Mouse (Mus musculus) limb, embryonic 11.5 days (tissue): Measurements from ENCODE around the gene Dock7. TPM values are rescaled to one million over a fixed set of nuclear protein-coding genes. Genes with fewer than 3 reads are reported as not detected.
A peak's percentile ranks its signal among the peaks of the same experiment; 100 is the strongest.

Experiments
- ATAC-seq: fragments of 200-750 bp; cut with Nextera tagmentation; 2 replicates; pipeline ENCODE4 v1.8.0; 2017; ENCODE audit warnings: low read depth; ENCODE audit not compliant: insufficient number of reproducible peaks, low FRiP score, low TSS enrichment
- DNase-seq: peaks from one replicate; pipeline ENCODE4 v3.0.0-alpha.2; 2015; ENCODE audit warnings: low spot score
- H3K27ac ChIP-seq: fragments of 300-500 bp; sonication (generic); replicated peaks from 2 replicates; pipeline ENCODE4 v1.5.1; 2014; ENCODE audit warnings: low read depth, mild to moderate bottlenecking, low read length
- H3K27me3 ChIP-seq: fragments of 300-500 bp; sonication (generic); 2 replicates; pipeline ENCODE4 v1.6.1; 2014; ENCODE audit warnings: mild to moderate bottlenecking, low read length, mixed read lengths; ENCODE audit not compliant: control insufficient read depth, insufficient read depth
- H3K36me3 ChIP-seq: fragments of 300-500 bp; sonication (generic); 2 replicates; pipeline ENCODE4 v1.6.1; 2014; ENCODE audit warnings: mild to moderate bottlenecking, low read length, moderate library complexity, mixed read lengths; ENCODE audit not compliant: control insufficient read depth, insufficient read depth
- H3K4me1 ChIP-seq: fragments of 300-500 bp; sonication (generic); 2 replicates; pipeline ENCODE4 v1.6.1; 2014; ENCODE audit warnings: low read length, mixed read lengths; ENCODE audit not compliant: control insufficient read depth, insufficient read depth
- H3K4me2 ChIP-seq: fragments of 300-500 bp; sonication (generic); 2 replicates; pipeline ENCODE4 v1.6.1; 2014; ENCODE audit warnings: low read depth, mild to moderate bottlenecking, moderate library complexity; ENCODE audit not compliant: severe bottlenecking
- H3K4me3 ChIP-seq: fragments of 300-500 bp; sonication (generic); 2 replicates; pipeline ENCODE4 v1.5.1; 2014; ENCODE audit warnings: low read depth, low read length
- H3K9ac ChIP-seq: fragments of 300-500 bp; sonication (generic); 2 replicates; pipeline ENCODE4 v1.6.1; 2014; ENCODE audit warnings: mild to moderate bottlenecking, low read length
- H3K9me3 ChIP-seq: fragments of 300-500 bp; sonication (generic); 2 replicates; pipeline ENCODE4 v1.6.1; 2016; ENCODE audit warnings: low read length; ENCODE audit not compliant: control insufficient read depth
- WGBS: fragments of 180-500 bp; shearing (Covaris S2); extraction: QIAGEN DNeasy Blood & Tissue Kit; methylation state at CpG from one replicate; pipeline ENCODE4 v1.1.7; 2014; 5-methylcytosine and 5-hydroxymethylcytosine counted together
- polyA plus RNA-seq: library from polyadenylated mRNA; unstranded; fragments of >200 nt; fragmentation: Nextera tagmentation; extraction: Ambion mirVana; gene quantifications from 2 replicates; pipeline ENCODE4 v1.2.1, GENCODE M21; 2014

Dock7 gene
- polyA plus RNA-seq, 1 experiment from 2014 or later: 96.2 TPM

GRCm38 (mm10) chr4:98924906-98925178, 195.9 kb downstream of the Dock7 start:
- WGBS: 0% methylated on average over 2 of the region's 2 CpGs
- H3K27ac ChIP-seq: no peak overlapping the region

GRCm38 (mm10) chr4:98924071-98924905, 196.4 kb downstream of the Dock7 start:
- WGBS: under 1% methylated on average over 59 of the region's 66 CpGs
- Histone ChIP-seq H3K36me3 (no peaks in the 10 kb centered on the region), H3K4me2 (peak overlapping the region; percentile 69), H3K4me3 (peak overlapping the region; percentile 95), H3K9ac (peak overlapping the region; percentile 96), H3K9me3 (no peaks in the 10 kb centered on the region), H3K27ac (peak overlapping the region; percentile 100), H3K4me1 (peaks cover 5% of the 10 kb centered on the region; the same call in 1 of the 2 replicates), H3K27me3 (no peaks in the 10 kb centered on the region)
- DNase-seq: peak; percentile 40
- ATAC-seq: peak; percentile 10

More at GRCm38 (mm10) chr4:98924906-98925178, 195.9 kb downstream of the Dock7 start:
- Histone ChIP-seq H3K4me2 (peak overlapping the region; percentile 69), H3K36me3 (no peaks in the 10 kb centered on the region), H3K9me3 (no peaks in the 10 kb centered on the region), H3K4me3 (peak overlapping the region; percentile 95), H3K9ac (peak overlapping the region; percentile 96), H3K4me1 (peaks cover 5% of the 10 kb centered on the region; the same call in 1 of the 2 replicates), H3K27me3 (no peaks in the 10 kb centered on the region)
- ATAC-seq: no peak
- DNase-seq: no peak

- peak within 1 kb of the TSS; percentile 96 for H3K9ac ChIP-seq
- no peaks in the 10 kb centered on the region for H3K27me3 ChIP-seq
- peak within 1 kb of the TSS; percentile 100 for H3K27ac ChIP-seq
- DNase-seq: peak; percentile 86
- H3K4me1 ChIP-seq: peaks cover 5% of the 10 kb centered on the region; the same call in 1 of the 2 replicates
- no peaks in the 10 kb centered on the region for H3K9me3 ChIP-seq
- 0% methylated on average over 67 of the region's 67 CpGs for WGBS
- peak within 1 kb of the TSS; percentile 69 for H3K4me2 ChIP-seq
- peak; percentile 65 for ATAC-seq
- peak within 1 kb of the TSS; percentile 95 for H3K4me3 ChIP-seq
- no peaks in the 10 kb centered on the region for H3K36me3 ChIP-seq
Observed at GRCm38 (mm10) chr4:98923568-98924070, 197.1 kb downstream of the Dock7 start, which contains the start of gene Usp1. Gene Usp1, plus strand, starts transcription at chr4:98923810.

GRCm38 (mm10) chr4:98922643-98923567, 197.8 kb downstream of the Dock7 start:
- H3K36me3 ChIP-seq: no peaks in the 10 kb centered on the region
- peaks cover 5% of the 10 kb centered on the region; the same call in 1 of the 2 replicates for H3K4me1 ChIP-seq
- under 1% methylated on average over 52 of the region's 53 CpGs for WGBS
- no peaks in the 10 kb centered on the region for H3K9me3 ChIP-seq
- peak; percentile 98 for DNase-seq
- peak overlapping the region; percentile 69 for H3K4me2 ChIP-seq
- peak; percentile 98 for ATAC-seq
- H3K27ac ChIP-seq: peak overlapping the region; percentile 100
- H3K9ac ChIP-seq: peak overlapping the region; percentile 70
- no peaks in the 10 kb centered on the region for H3K27me3 ChIP-seq
- H3K4me3 ChIP-seq: peak overlapping the region; percentile 95

GRCm38 (mm10) chr4:98922061-98922642, 198.6 kb downstream of the Dock7 start:
- WGBS: 18% methylated on average over 18 of the region's 18 CpGs
- Histone ChIP-seq H3K9ac (peak overlapping the region; percentile 70), H3K9me3 (no peaks in the 10 kb centered on the region), H3K27me3 (no peaks in the 10 kb centered on the region), H3K4me3 (peak overlapping the region; percentile 95), H3K4me2 (peak overlapping the region; percentile 66), H3K36me3 (no peaks in the 10 kb centered on the region), H3K27ac (peak overlapping the region; percentile 100), H3K4me1 (peaks cover 5% of the 10 kb centered on the region; the same call in 1 of the 2 replicates)
- DNase-seq: no peak
- ATAC-seq: no peak

- Histone ChIP-seq H3K36me3 (no peaks in the 10 kb centered on the region), H3K27me3 (no peaks in the 10 kb centered on the region), H3K4me2 (no peak overlapping the region), H3K9ac (no peak overlapping the region), H3K4me3 (no peak overlapping the region), H3K9me3 (no peaks in the 10 kb centered on the region), H3K4me1 (peaks cover 5% of the 10 kb centered on the region; the same call in 1 of the 2 replicates), H3K27ac (no peak overlapping the region)
- ATAC-seq: no peak
- DNase-seq: no peak
- WGBS: 86% methylated on average over 4 of the region's 4 CpGs
Observed at GRCm38 (mm10) chr4:98920896-98921295, 199.8 kb downstream of the Dock7 start.

GRCm38 (mm10) chr4:98918204-98918603, 202.5 kb downstream of the Dock7 start:
- Histone ChIP-seq H3K4me1 (no peaks in the 10 kb centered on the region), H3K9me3 (no peaks in the 10 kb centered on the region), H3K27ac (no peak overlapping the region), H3K4me2 (no peak overlapping the region), H3K4me3 (no peak overlapping the region), H3K9ac (no peak overlapping the region), H3K27me3 (no peaks in the 10 kb centered on the region), H3K36me3 (no peaks in the 10 kb centered on the region)
- WGBS: 86% methylated on average over 1 of the region's 1 CpGs
- ATAC-seq (no peak), DNase-seq (no peak)

GRCm38 (mm10) chr4:98917724-98918123, 203.0 kb downstream of the Dock7 start:
- Histone ChIP-seq H3K4me3 (no peak overlapping the region), H3K4me1 (no peaks in the 10 kb centered on the region), H3K27ac (no peak overlapping the region), H3K9ac (no peak overlapping the region), H3K27me3 (no peaks in the 10 kb centered on the region), H3K9me3 (no peaks in the 10 kb centered on the region), H3K4me2 (no peak overlapping the region), H3K36me3 (no peaks in the 10 kb centered on the region)
- no peak for DNase-seq
- ATAC-seq: no peak
- 41% methylated on average over 2 of the region's 2 CpGs for WGBS
